Mouse (Mus musculus): ENCODE results near the gene Nudt14. TPM values are rescaled to one million over a fixed set of nuclear protein-coding genes. Genes with fewer than 3 reads are reported as not detected.

Gene Nudt14
- polyA plus RNA-seq, 2 experiments: 54.4 to 78.4 TPM

- no peak for TF ChIP-seq POLR2A (IDR thresholded peaks at IDR 0.05; ENCODE audit: borderline replicate concordance, extremely low read depth, insufficient read depth, insufficient read length)
- H3K27ac ChIP-seq (replicated peaks; ENCODE audit: low read depth, low read length): no peak overlapping the region
- WGBS: 62% methylated on average over 4 of the region's 4 CpGs
Measured at GRCm38 (mm10) chr12:112894969-112895368, 47.0 kb downstream of the Nudt14 start.

GRCm38 (mm10) chr12:112894303-112894884 is 47.5 kb downstream of the Nudt14 start:
- no peak for DNase-seq (ENCODE audit: low spot score)

More at GRCm38 (mm10) chr12:112894969-112895368, 47.0 kb downstream of the Nudt14 start:
- H3K9ac ChIP-seq (ENCODE audit: low read depth, low read length, severe bottlenecking): no peak overlapping the region
- DNase-seq (ENCODE audit: low spot score): no peak
- no peaks in the 10 kb centered on the region for H3K9me3 ChIP-seq (ENCODE audit: control insufficient read depth, low read length)
- H3K36me3 ChIP-seq (ENCODE audit: control insufficient read depth, insufficient read depth, low read length): no peaks in the 10 kb centered on the region
- ATAC-seq (ENCODE audit: low FRiP score, low read depth): no peak
- no peaks in the 10 kb centered on the region for H3K4me1 ChIP-seq (ENCODE audit: control insufficient read depth, insufficient read depth, low read length)
- no peaks in the 10 kb centered on the region for H3K27me3 ChIP-seq (ENCODE audit: control insufficient read depth, insufficient read depth, low read length)
- H3K4me3 ChIP-seq (replicated peaks; ENCODE audit: low read length): no peak overlapping the region
- H3K4me2 ChIP-seq (replicated peaks; ENCODE audit: low read depth, low read length, severe bottlenecking): no peak overlapping the region

GRCm38 (mm10) chr12:112885465-112885864 is 56.5 kb downstream of the Nudt14 start:
- Histone ChIP-seq H3K36me3 (ENCODE audit: control insufficient read depth, insufficient read depth, low read length) (no peaks in the 10 kb centered on the region), H3K27ac (replicated peaks; ENCODE audit: low read depth, low read length) (no peak overlapping the region), H3K4me2 (replicated peaks; ENCODE audit: low read depth, low read length, severe bottlenecking) (no peak overlapping the region), H3K4me3 (replicated peaks; ENCODE audit: low read length) (no peak overlapping the region), H3K9me3 (ENCODE audit: control insufficient read depth, low read length) (no peaks in the 10 kb centered on the region), H3K4me1 (ENCODE audit: control insufficient read depth, insufficient read depth, low read length) (no peaks in the 10 kb centered on the region), H3K9ac (ENCODE audit: low read depth, low read length, severe bottlenecking) (no peak overlapping the region), H3K27me3 (ENCODE audit: control insufficient read depth, insufficient read depth, low read length) (no peaks in the 10 kb centered on the region)
- no peak for ATAC-seq (ENCODE audit: low FRiP score, low read depth)
- WGBS: 25% methylated on average over 6 of the region's 7 CpGs
- DNase-seq (ENCODE audit: low spot score): peak; percentile 18
- TF ChIP-seq POLR2A (IDR thresholded peaks at IDR 0.05; ENCODE audit: borderline replicate concordance, extremely low read depth, insufficient read depth, insufficient read length): no peak

More at GRCm38 (mm10) chr12:112894303-112894884, 47.5 kb downstream of the Nudt14 start:
- H3K36me3 ChIP-seq (ENCODE audit: control insufficient read depth, insufficient read depth, low read length): no peaks in the 10 kb centered on the region
- H3K9ac ChIP-seq (ENCODE audit: low read depth, low read length, severe bottlenecking): no peak overlapping the region
- ATAC-seq (ENCODE audit: low FRiP score, low read depth): no peak
- no peaks in the 10 kb centered on the region for H3K9me3 ChIP-seq (ENCODE audit: control insufficient read depth, low read length)
- H3K4me1 ChIP-seq (ENCODE audit: control insufficient read depth, insufficient read depth, low read length): no peaks in the 10 kb centered on the region
- TF ChIP-seq POLR2A (IDR thresholded peaks at IDR 0.05; ENCODE audit: borderline replicate concordance, extremely low read depth, insufficient read depth, insufficient read length): no peak
- no peak overlapping the region for H3K4me3 ChIP-seq (replicated peaks; ENCODE audit: low read length)
- WGBS: 62% methylated on average over 11 of the region's 11 CpGs
- no peak overlapping the region for H3K4me2 ChIP-seq (replicated peaks; ENCODE audit: low read depth, low read length, severe bottlenecking)
- H3K27me3 ChIP-seq (ENCODE audit: control insufficient read depth, insufficient read depth, low read length): no peaks in the 10 kb centered on the region
- no peak overlapping the region for H3K27ac ChIP-seq (replicated peaks; ENCODE audit: low read depth, low read length)

Small RNA genes lying within 50 kb of the gene (microRNA-seq; reads per million reads assigned to microRNA genes)
- gene Mir6941: not detected

Other genes with a start within 250 kb of the Nudt14 start
- gene Cep170b, start 221.7 kb downstream of the Nudt14 start, polyA plus RNA-seq (2012; rRNA removed): 30.1 and 36.9 TPM in 2 replicates
- 21.3 and 23.6 TPM in 2 replicates for gene Cep170b, start 221.7 kb downstream of the Nudt14 start, polyA plus RNA-seq (2014; fragmentation: Nextera tagmentation; extraction: Ambion mirVana)
- gene Pld4, start 181.5 kb downstream of the Nudt14 start, polyA plus RNA-seq (2012; rRNA removed): 15.7 and 16.9 TPM in 2 replicates
- 13.4 and 14.0 TPM in 2 replicates for gene Pld4, start 181.5 kb downstream of the Nudt14 start, polyA plus RNA-seq (2014; fragmentation: Nextera tagmentation; extraction: Ambion mirVana)
- gene Ahnak2, start 139.5 kb downstream of the Nudt14 start, polyA plus RNA-seq (2012; rRNA removed): 2.1 and 2.5 TPM in 2 replicates
- gene Ahnak2, start 139.5 kb downstream of the Nudt14 start, polyA plus RNA-seq (2014; fragmentation: Nextera tagmentation; extraction: Ambion mirVana): 3.3 TPM in 2 replicates
- 3.7 and 4.8 TPM in 2 replicates for gene Clba1, start 133.2 kb downstream of the Nudt14 start, polyA plus RNA-seq (2012; rRNA removed)
- gene Clba1, start 133.2 kb downstream of the Nudt14 start, polyA plus RNA-seq (2014; fragmentation: Nextera tagmentation; extraction: Ambion mirVana): 5.7 and 6.2 TPM in 2 replicates
- 81.0 and 89.9 TPM in 2 replicates for gene Cdca4, start 112.7 kb downstream of the Nudt14 start, polyA plus RNA-seq (2012; rRNA removed)
- gene Cdca4, start 112.7 kb downstream of the Nudt14 start, polyA plus RNA-seq (2014; fragmentation: Nextera tagmentation; extraction: Ambion mirVana): 113 and 126 TPM in 2 replicates
- gene Gpr132, start 73.9 kb downstream of the Nudt14 start, polyA plus RNA-seq (2012; rRNA removed): 0.50 and 0.63 TPM in 2 replicates
- gene Gpr132, start 73.9 kb downstream of the Nudt14 start, polyA plus RNA-seq (2014; fragmentation: Nextera tagmentation; extraction: Ambion mirVana): 0.29 and 0.36 TPM in 2 replicates
- gene Jag2, start 12.3 kb downstream of the Nudt14 start, polyA plus RNA-seq (2012; rRNA removed): 45.8 and 48.4 TPM in 2 replicates
- gene Jag2, start 12.3 kb downstream of the Nudt14 start, polyA plus RNA-seq (2014; fragmentation: Nextera tagmentation; extraction: Ambion mirVana): 12.5 and 14.3 TPM in 2 replicates
- gene Btbd6, start 34.4 kb upstream of the Nudt14 start, polyA plus RNA-seq (2012; rRNA removed): 31.0 and 52.7 TPM in 2 replicates
- gene Btbd6, start 34.4 kb upstream of the Nudt14 start, polyA plus RNA-seq (2014; fragmentation: Nextera tagmentation; extraction: Ambion mirVana): 27.3 and 27.4 TPM in 2 replicates
- 82.5 and 97.4 TPM in 2 replicates for gene Brf1, start 58.6 kb upstream of the Nudt14 start, polyA plus RNA-seq (2012; rRNA removed)
- 60.9 and 66.2 TPM in 2 replicates for gene Brf1, start 58.6 kb upstream of the Nudt14 start, polyA plus RNA-seq (2014; fragmentation: Nextera tagmentation; extraction: Ambion mirVana)
- gene Pacs2, start 72.4 kb upstream of the Nudt14 start, polyA plus RNA-seq (2012; rRNA removed): 55.0 and 62.3 TPM in 2 replicates
- 16.3 and 16.5 TPM in 2 replicates for gene Pacs2, start 72.4 kb upstream of the Nudt14 start, polyA plus RNA-seq (2014; fragmentation: Nextera tagmentation; extraction: Ambion mirVana)
- gene Tex22, start 132.4 kb upstream of the Nudt14 start, polyA plus RNA-seq (2012; rRNA removed): 0.13 and 0.28 TPM in 2 replicates
- not detected in 2 replicates for gene Tex22, start 132.4 kb upstream of the Nudt14 start, polyA plus RNA-seq (2014; fragmentation: Nextera tagmentation; extraction: Ambion mirVana)
- 126 and 161 TPM in 2 replicates for gene Mta1, start 156.2 kb upstream of the Nudt14 start, polyA plus RNA-seq (2012; rRNA removed)
- gene Mta1, start 156.2 kb upstream of the Nudt14 start, polyA plus RNA-seq (2014; fragmentation: Nextera tagmentation; extraction: Ambion mirVana): 21.1 and 25.0 TPM in 2 replicates
- gene Crip2, start 198.1 kb upstream of the Nudt14 start, polyA plus RNA-seq (2012; rRNA removed): 91.4 and 102 TPM in 2 replicates
- gene Crip2, start 198.1 kb upstream of the Nudt14 start, polyA plus RNA-seq (2014; fragmentation: Nextera tagmentation; extraction: Ambion mirVana): 89.9 and 99.1 TPM in 2 replicates
- 387 and 403 TPM in 2 replicates for gene Crip1, start 204.2 kb upstream of the Nudt14 start, polyA plus RNA-seq (2012; rRNA removed)
- 344 and 469 TPM in 2 replicates for gene Crip1, start 204.2 kb upstream of the Nudt14 start, polyA plus RNA-seq (2014; fragmentation: Nextera tagmentation; extraction: Ambion mirVana)
- gene Tedc1, start 214.3 kb upstream of the Nudt14 start, polyA plus RNA-seq (2012; rRNA removed): 30.8 and 36.8 TPM in 2 replicates
- gene Tedc1, start 214.3 kb upstream of the Nudt14 start, polyA plus RNA-seq (2014; fragmentation: Nextera tagmentation; extraction: Ambion mirVana): 19.5 and 22.6 TPM in 2 replicates
- 29.6 and 43.4 TPM in 2 replicates for gene Tmem121, start 243.8 kb upstream of the Nudt14 start, polyA plus RNA-seq (2012; rRNA removed)
- gene Tmem121, start 243.8 kb upstream of the Nudt14 start, polyA plus RNA-seq (2014; fragmentation: Nextera tagmentation; extraction: Ambion mirVana): 10.1 and 12.3 TPM in 2 replicates

Data from limb, embryonic 14.5 days (tissue).